Mouse (Mus musculus): ENCODE data around the gene Gpr19.

Gpr19 gene

DNA sequence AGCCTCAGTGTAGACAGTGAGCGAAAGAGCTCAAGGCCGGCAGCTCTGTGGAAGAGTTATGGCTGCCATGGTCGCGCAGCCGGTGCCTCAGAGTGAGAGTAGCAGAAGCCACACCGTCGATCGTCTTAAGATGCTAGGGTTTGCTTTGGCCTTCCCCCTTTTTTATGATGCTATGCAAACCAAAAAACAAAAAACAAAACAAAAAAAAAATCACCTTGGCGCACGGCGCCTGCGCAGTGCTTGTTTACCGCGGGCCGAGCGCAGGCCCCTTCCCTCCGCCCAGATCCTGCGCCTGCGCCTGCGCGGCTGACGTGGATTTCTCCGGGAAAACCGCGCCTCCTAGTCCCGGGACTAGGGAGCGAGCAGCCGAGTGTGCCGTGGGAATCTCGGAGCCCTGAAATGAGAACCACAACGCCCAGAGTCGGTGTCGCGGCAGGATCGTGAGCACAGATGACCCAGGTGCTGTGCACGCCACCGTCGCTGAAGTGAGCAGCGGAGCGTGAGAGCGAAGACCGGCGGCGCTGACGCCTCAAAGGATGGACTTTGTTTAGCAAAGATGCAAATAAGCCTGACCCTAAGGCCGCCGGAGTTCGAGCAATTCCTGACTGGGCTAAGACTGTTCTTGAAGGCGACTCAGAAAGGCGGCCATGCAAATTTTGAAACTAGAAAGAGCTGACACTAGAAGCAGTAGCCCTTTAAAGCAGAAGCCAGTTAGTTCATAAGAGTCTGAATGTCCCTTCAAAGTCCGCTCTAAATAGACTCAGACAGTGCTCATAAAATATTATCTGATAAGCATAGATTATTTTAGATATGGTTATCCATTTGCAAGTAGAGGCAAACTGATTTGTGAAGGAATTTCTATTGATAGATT lies at the start of gene Gpr19:
Gene Gpr19 (minus strand): TSS at position 484 of the 871 bp plus-strand sequence.
- DNase-seq (ENCODE audit: low read depth, low spot score), result peak; percentile 98

DNA sequence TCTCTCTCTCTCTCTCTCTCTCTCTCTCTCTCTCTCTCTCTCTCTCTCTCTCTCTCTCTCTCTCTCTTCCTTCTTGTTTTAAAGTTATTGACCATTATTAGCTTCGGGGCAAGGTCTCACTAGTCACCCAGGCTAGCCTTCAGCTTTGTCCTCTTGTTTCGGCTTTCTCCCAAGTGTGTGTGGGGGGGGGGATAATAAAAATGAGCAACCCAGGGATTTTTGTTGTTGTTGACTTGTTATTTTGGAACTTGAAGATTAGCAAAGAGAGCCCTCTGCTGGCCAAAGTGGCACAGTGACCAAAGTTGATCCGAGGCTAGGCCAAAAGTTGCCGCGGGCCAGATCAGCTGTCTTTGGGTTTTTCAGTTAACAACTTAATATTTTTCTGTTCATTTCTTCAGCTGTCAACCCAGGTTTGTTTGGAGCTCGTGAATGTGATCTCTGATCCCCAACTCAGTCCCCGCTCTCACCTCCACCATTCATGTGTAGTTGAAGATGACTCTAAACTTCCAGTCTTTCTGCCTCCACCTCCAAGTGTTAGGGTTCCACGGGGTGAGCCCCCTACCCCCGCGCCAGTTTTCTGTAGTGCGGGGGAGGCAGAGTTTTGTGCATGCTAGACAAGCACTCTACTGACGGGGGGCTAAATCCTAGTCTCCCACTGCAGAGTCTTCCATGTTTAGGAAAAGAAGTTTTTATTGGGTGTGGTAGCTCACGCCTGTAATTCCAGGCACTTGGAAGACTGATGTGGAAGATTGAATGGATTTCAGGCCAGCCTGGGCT lies 49.1 kb upstream of the Gpr19 start:
- DNase-seq (ENCODE audit: low read depth, low spot score), result no peak

DNA sequence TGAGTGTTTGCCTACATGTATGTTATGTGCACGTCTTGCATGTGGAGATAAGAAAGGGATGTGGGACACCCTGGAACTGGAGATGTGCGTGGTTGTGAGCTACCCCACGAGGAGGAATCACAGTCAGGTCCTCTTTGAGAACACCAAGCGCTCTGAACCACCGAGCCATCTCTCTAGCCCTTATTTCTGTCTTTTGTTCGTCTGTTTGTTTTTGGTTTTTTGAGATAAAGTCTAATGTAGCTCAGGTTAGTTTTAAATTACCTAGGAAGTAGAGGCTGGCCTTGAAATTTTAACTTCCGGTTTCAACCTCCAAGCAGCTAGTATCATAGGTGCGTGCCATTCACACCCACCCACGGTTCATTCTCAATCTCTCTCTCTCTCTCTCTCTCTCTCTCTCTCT lies 48.5 kb upstream of the Gpr19 start:
- no peak for DNase-seq (ENCODE audit: low read depth, low spot score)

DNA sequence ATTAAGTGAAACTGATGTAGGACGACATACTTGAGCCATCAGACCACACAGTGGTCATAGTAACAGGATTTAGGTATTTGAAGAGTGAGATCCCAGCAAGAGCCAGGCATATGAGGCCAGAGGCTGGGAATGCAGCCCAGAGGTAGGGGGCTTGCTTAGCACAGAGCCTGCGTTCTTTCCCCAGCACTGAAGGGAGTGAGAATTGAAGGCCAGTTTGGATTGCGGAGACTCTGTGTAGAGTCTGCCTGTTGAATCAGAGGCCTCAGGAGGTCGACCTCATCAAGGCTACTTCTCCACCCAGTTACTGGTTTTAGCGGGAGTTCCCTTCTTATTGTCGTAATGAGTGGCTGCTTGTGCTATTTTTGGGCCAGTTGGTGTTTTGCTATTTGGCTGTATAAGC lies 47.7 kb upstream of the Gpr19 start:
- no peak for DNase-seq (ENCODE audit: low read depth, low spot score)

DNA sequence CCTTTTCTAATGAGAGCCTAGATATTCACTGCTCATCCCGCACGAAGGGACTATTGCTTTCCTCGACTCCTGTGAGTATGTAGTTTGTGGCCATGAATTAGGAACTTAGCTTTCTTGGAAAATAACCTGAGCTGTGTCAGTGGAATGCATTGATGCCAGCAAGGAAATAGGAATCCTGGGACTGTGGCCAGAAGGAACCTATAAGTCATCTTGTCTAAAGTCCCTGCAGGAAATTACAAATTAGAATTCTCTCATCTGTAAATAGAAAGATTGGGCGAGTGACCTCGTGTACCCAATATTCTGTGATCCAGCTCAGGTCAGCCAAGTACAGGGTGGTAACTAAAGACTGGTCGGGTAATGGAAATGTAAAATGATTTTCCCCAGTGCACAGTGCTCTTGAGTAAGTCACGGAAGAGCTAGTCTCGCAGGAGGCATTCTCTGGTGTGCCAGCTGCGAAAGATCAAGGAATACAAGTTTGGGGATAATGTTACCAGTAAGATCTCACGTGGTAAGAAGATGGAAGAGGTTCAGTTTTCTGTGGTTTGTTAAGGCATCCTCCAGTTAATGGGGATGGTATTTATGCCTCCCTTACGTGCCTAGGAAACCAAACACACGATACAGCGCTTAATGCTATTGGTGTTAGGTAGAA lies 45.5 kb upstream of the Gpr19 start:
- DNase-seq (ENCODE audit: low read depth, low spot score), result no peak

DNA sequence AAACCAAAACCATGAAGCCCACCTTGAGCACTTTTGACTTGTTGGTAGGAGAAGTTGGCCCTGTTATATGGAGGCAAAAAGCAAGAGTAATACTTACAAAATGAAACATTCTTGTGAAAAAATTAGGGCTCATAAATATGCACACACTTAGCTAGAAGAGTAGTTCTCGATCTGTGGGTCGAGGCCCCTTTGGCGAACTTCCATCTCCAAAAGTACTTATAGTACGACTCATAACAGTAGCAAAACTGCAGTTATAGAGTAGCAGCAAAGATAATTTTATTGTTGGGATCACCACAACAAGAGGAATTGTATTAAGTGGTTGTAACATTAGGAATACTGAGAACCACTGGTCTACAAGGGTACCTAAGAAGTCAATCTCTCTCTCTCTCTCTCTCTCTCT lies 41.4 kb upstream of the Gpr19 start:
- no peak for DNase-seq (ENCODE audit: low read depth, low spot score)

DNA sequence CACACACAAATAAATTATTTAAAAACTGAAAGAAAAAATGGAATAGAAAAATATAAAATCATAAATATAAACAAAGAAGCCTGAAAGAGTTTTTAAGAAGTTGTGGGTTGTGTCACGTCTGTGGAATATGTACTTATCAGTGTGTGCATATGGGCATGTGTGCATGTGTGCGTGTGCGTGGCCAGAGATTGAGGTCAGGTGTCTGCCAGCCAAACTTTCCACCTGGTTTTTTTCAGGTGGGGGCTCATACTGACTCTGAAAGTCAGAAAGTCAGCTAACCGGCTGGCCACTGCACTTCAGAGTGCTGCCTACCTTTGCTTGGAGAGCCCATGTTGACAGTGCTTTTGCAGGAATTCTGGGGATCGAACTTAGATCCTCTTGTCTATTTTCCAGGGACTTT lies 35.9 kb upstream of the Gpr19 start:
- no peak for DNase-seq (ENCODE audit: low read depth, low spot score)

DNA sequence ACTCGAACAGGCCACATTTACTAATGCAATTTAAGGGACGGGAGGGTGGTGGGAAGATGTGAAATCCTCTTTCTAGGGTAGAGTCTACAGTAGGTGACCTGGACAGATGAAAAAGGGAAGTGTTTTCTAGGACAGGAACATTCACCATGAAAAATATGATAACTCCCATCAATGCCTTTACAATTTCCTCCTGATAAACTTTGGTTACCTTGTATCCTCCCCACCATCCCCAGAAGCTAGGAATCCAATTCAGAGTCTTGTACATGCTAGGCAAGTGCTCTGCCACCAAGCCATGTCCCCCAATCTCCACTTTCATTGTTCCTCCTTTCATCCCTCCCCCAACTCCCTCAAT lies 34.8 kb upstream of the Gpr19 start:
- no peak for DNase-seq (ENCODE audit: low read depth, low spot score)

DNA sequence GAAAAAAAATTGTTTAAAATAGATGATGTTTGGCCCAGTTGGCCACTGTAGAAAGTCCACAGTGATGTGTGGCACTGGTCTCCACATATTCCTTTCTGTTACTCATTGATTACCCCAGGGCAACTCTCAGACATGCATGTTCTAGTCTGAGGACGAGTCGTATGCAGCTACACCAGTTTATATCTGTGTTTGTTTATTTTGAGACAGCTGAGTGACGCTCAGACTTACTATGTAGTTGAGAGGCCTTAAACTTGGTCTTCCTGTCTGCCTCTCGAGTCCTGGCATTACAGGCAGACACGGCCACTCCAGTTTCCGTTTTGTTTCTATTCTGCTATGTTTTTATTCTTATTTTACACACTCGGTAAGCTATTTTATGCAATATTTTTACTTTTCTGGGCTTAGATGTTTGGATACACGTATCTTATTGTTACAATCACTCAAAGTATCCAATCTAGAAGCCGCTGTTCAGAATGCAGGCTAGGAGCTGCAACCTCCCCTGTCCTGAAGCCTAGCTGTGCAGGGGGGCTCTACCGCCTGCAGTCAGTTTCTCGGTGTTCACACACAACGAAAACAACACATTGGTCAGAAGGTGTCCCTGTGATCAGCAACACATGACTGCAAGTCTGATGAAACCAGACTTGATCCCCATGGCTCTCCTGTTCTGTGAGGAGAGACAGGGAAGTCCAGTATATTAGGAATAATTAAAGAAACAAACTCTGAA lies 34.3 kb upstream of the Gpr19 start:
- DNase-seq (ENCODE audit: low read depth, low spot score), result no peak

DNA sequence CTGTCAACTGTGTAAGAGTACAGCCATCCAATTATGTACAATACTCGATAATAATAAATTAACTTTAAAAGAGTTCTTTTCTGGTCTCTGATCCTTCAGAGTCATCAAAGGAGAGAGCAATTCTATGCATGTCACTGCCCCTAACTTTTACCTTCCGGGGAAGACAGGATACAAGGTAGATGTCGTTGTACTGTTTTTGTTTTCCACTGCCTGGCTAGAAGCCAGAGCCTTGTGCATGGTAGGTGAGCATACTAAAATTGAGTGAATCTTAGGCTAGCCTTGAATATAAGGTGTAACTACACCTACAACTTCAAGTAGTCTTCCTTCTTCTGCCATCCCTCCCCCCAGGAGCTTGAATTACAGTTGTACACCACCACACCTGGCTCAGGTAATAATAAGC lies 32.8 kb upstream of the Gpr19 start:
- no peak for DNase-seq (ENCODE audit: low read depth, low spot score)

DNA sequence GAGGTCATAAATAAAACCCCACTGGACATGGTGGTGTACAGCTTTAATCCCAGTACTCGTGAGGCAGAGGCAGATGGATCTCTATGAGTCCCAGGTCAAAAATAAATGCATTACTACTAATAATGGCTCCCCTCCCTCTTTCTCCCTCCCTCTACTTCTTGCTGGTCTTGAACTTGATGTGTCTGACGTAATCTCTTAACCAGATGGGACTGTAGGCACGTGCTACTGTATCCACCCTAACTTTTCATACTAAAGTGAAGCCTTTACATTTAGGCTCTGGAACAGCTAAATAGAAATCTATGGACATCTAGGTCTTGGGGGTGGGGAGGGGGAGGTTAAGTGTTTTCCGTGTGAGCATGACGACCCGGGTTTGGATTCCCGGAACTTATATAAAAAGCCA lies 32.0 kb upstream of the Gpr19 start:
- no peak for DNase-seq (ENCODE audit: low read depth, low spot score)

DNA sequence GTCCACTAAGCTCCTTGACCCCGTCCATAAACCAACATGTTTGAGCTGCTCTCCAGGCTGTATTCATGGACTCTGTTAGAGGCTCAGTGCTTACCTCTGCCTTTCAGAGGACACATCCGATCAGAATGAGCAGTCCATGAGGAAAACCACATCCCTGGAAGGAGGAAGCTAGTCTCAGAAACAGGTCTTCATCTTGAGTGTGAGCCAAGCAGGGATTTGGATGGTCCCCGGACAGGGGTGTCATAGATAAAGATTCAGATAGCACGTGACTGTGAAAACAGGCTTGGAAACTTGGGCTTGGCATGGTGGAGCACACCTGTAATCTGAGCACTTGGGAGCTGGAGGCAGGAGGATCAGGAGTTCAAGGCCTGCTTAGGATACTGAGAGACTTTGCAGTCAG lies 31.5 kb upstream of the Gpr19 start:
- DNase-seq (ENCODE audit: low read depth, low spot score), result no peak

DNA sequence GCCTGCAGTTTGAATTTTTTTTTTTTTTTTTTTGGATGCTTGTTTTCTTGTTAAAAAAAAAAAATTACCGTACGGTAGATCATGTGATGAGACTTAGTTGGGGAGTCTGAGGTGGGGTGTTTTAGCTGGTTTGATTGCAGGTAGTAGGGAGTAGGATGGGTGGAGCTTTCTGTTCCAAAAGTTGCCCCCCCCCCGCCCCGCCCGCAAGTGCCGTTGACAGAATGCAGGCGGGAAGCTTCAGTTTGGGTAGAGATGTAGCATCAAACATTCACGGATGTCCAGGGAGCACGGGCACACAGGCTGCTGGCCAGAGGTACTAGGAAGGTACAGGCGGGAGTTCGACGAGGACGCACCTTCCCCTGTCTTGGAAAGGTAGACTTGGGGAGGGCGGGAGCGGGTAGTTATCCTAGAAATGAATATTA lies 30.5 kb upstream of the Gpr19 start:
- no peak for DNase-seq (ENCODE audit: low read depth, low spot score)

DNA sequence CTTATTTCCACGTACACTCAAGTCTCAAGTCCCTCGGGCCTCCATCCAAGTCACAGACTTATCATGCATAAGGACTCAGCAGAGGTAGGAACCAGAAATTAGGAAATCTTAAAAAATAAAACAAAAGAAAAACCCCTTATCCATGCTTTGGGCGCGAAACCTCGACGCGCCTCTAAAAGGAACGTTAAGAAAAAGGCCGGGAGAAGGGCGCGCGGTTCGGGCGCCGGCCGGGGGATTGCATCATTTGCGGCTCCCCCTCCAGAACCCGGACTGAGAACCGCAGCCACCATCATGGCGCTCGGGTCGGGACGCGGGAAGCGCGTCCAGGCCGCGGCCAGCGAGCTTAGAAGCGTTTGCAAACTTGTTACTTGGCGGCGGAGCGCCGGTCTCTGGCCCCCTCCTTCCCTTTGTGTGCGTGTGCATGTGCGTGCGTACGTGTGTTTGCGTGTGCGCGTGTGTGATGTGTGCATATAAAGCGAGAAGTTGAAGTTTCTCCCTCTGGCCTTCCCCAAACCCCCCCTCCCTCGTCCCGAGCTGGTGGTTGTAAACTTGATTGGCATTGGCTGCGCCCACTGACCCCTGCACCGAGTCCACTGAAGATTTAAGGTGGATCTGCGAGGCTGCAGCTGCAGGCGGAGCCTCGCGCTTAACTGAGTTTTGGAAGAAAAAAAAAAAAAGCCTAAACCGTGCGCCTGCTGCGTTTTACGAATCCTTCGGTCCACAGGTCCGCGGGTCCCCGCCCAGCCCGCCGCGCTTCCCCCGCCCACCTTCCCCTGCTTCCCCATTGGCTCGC lies 29.9 kb upstream of the Gpr19 start:
- DNase-seq (ENCODE audit: low read depth, low spot score), result peak; percentile 92

DNA sequence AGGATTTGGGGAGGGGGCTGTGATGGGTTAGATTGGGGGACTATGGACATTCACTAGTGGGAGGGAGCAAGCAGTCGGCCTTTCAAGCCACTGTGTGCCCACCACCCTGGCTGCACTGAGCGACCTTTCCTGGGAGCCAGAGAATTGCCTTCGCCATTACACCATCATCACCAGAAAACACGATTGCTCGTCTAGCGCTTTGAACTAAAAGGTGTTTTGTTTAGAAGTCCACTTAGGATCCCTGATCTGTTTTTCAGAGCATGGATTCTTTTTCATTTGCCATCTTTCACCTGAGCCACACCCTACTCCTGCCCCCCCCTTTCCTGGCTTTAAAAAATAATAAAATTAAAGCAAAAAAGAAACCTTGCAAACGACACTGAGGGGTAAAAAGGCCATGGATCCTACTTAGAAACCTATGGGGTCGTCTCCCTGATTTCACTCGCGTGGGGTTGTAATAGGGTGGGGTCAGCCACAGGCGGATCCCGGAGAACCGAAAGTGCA lies 29.3 kb upstream of the Gpr19 start:
- DNase-seq (ENCODE audit: low read depth, low spot score), result no peak

DNA sequence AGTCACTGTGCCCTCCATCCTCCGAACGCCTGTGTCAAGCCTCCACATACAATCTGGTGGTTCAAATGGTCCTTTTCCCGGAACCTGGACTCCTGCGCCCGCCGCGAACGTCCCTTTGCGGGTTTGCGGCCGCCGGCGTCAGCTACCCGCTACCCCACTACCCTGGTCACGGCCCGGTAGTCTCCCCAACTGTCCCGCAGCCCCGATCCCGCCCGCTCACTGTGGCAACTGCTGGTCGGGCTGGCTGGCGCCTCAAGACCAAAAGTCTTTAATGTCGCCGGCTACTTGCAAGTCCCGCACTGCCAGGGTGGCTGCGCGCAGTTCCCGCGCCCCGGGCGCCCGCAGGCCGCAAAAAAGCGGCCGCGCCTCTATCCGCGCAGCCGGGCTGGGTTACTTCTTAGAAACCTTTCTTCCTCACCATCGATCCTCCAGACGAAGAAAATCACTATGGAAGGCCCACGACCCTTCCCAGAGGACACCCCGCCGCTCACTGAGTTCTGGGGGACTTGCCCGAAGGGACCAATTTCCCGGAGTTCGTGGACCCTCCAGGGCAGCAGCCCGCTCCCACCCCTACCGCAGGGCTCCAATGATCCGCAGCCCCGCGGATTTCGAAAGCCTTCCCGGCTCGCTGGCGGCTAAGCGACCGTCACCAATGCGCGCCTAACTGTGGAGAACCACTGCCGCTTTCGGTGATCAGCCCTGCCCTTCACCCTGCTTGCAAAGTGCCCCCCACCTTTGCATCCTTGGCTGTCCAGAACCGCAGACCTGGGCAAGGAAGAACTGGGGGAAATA lies 28.6 kb upstream of the Gpr19 start:
- DNase-seq (ENCODE audit: low read depth, low spot score), result no peak

DNA sequence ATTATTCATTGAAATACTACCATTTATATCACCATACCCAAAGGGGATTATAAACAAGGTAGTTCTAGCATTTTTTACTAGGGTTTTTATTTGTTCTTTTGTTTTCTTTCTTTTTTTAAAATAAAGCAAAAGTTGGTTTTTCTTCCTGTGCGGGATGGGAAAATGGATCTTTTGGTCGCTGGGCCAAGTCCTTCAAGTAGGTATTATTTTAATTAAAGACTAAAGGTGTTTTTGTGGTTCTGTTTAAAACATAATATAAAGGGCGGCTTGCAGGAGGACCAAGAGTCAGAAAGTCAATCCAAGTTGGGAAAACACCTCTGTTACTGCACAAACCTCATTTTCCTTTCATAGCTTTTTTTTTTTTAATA lies 27.9 kb upstream of the Gpr19 start:
- DNase-seq (ENCODE audit: low read depth, low spot score), result no peak

DNA sequence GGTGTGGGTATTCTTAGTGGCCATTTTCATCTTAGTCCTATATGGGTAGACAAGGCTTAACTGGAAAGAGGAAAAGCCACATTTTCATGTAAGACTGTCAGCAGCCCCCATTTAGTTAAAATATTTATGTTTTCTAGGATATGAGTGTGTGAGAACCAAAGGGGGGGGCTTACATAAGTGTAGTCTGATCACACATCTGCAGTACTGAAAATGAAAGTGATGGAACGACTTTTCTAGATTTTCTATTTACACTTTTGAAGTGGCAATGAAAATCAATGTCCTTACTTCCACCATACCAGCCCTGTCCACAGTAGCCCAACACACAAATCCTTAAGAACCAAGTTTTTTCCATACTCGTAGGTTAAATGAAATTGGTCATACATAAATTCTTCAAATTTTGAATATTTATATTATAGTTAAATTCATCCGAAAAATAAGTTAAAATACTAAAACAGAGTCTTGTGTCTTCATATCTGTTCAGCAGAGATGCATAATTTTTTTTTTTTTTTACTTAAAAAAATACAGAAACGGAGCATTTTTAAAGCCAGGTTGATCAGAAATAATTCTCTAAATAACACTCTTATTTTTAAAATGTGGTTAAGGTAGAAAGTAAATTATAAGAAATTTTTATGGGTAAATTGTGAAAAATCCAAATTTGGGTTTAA lies 27.4 kb upstream of the Gpr19 start:
- DNase-seq (ENCODE audit: low read depth, low spot score), result no peak

DNA sequence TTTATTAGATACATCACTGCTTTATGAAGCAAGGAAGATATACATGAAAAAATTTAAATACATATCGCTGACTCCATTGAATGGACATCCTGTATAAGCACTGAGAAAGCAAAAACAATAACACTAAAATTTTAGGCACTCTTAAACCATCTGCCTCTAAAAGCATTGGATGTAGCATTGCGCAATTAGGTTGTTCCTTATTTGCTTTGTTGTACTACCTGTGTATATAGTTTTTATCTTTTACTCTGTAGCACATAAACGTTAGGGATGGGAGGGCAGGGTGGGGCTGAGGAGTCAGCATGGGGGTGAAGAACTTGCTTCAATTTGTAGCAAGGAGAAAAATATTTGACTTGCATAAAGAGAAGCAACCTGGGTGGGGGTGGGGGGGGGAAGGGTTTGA lies 25.9 kb upstream of the Gpr19 start:
- DNase-seq (ENCODE audit: low read depth, low spot score), result no peak

DNA sequence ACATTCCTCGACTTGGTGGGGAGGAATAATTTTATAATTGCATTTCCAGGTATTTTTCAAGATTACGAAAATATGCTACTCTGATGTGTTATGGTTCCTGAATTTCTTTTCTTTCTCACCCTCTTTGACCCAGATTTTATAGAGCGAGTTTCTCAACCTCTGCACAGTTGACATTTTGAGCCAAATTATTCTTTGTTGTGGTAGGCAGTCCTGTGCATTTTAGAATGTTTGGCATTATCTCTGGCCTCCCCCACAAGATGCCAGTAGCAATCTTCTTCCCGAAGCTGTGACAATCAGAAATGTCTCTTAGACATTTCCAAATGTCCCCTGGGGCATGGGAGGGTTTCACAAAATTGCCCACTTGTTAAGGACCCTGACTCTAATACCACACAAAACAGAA lies 25.3 kb upstream of the Gpr19 start:
- no peak for DNase-seq (ENCODE audit: low read depth, low spot score)

Measured in WW6 (cell line).